Mouse (Mus musculus) CH12.LX (cell line): ENCODE measurements around the gene Nek1. TPM values are rescaled to one million over a fixed set of nuclear protein-coding genes. Genes with fewer than 3 reads are reported as not detected.

ENCODE experiments used
- DNase-seq: peaks from one replicate; pipeline ENCODE4 v3.0.0-alpha.2; 2013; ENCODE audit errors: extremely low read depth
- H3K27ac ChIP-seq: 2 replicates; pipeline ENCODE4 v1.5.1; 2012; ENCODE audit warnings: low read depth, mild to moderate bottlenecking, control low read depth, moderate library complexity; ENCODE audit not compliant: insufficient read depth
- H3K27me3 ChIP-seq: replicated peaks from 2 replicates; pipeline ENCODE3; 2012; ENCODE audit warnings: inconsistent platforms
- H3K36me3 ChIP-seq, 2 experiments: replicated peaks in 1 of 2; 2 replicates each; pipeline versions ENCODE3 to v1.6.1; 2012; ENCODE audit warnings: inconsistent platforms in 1 of 2, low read length in 1 of 2, mild to moderate bottlenecking in 1 of 2, mixed read lengths in 1 of 2, moderate library complexity in 1 of 2; ENCODE audit not compliant: control insufficient read depth in 1 of 2, insufficient read depth in 1 of 2
- H3K4me1 ChIP-seq, 2 experiments: 2 replicates each; pipeline ENCODE4 v1.6.1; 2012; ENCODE audit warnings: inconsistent platforms in 1 of 2, moderate library complexity in 1 of 2; ENCODE audit not compliant: insufficient read depth in 2 of 2, control insufficient read depth in 1 of 2
- H3K4me2 ChIP-seq: 2 replicates; pipeline ENCODE4 v1.6.1; 2012; ENCODE audit warnings: low read depth, mild to moderate bottlenecking, control low read depth; ENCODE audit not compliant: poor library complexity, insufficient read depth, severe bottlenecking
- H3K4me3 ChIP-seq, 3 experiments: fragments of 150-350 bp in 1 of 3; sonication (generic) in 1 of 3; replicated peaks in 1 of 3; 2 replicates each; pipeline versions ENCODE3 to v1.5.1; 2011 to 2012; ENCODE audit warnings: low read depth in 2 of 3, low read length in 2 of 3, mild to moderate bottlenecking in 2 of 3, moderate library complexity in 2 of 3, control low read depth in 1 of 3, improper control_type of control experiment in 1 of 3, inconsistent platforms in 1 of 3, mixed read lengths in 1 of 3; ENCODE audit not compliant: poor library complexity in 1 of 3
- H3K79me2 ChIP-seq: replicated peaks from 2 replicates; pipeline ENCODE4 v1.6.1; 2012; ENCODE audit warnings: mild to moderate bottlenecking, moderate library complexity; ENCODE audit not compliant: control insufficient read depth, poor library complexity, insufficient read depth, severe bottlenecking; ENCODE audit errors: extremely low read depth
- H3K9ac ChIP-seq: 2 replicates; pipeline ENCODE4 v1.6.1; 2012; ENCODE audit warnings: low read depth, mild to moderate bottlenecking, control low read depth, moderate library complexity; ENCODE audit not compliant: insufficient read depth
- H3K9me3 ChIP-seq: replicated peaks from 2 replicates; pipeline ENCODE3; 2012; ENCODE audit warnings: low read length, inconsistent platforms, mixed read lengths
- BHLHE40 ChIP-seq: IDR thresholded peaks from 2 replicates; pipeline ENCODE4 v1.6.1; 2011; ENCODE audit warnings: mild to moderate bottlenecking, low read depth, low read length, improper control_type of control experiment
- CHD1 ChIP-seq: IDR thresholded peaks from 2 replicates; pipeline ENCODE4 v1.6.1; 2012; ENCODE audit warnings: low read depth, low read length, improper control_type of control experiment, inconsistent platforms
- EP300 ChIP-seq: IDR thresholded peaks from 2 replicates; pipeline ENCODE4 v1.6.1; 2011; ENCODE audit warnings: low read length, improper control_type of control experiment
- HCFC1 ChIP-seq: IDR thresholded peaks from 2 replicates; pipeline ENCODE4 v1.6.1; 2012; ENCODE audit warnings: low read depth, mild to moderate bottlenecking, inconsistent platforms, low read length, improper control_type of control experiment
- JUN ChIP-seq: IDR thresholded peaks from 2 replicates; pipeline ENCODE4 v1.6.1; 2011; ENCODE audit warnings: low read depth, mild to moderate bottlenecking, low read length, improper control_type of control experiment, moderate library complexity; ENCODE audit not compliant: insufficient read depth
- MAFK ChIP-seq: IDR thresholded peaks from 2 replicates; pipeline ENCODE4 v1.6.1; 2011; ENCODE audit warnings: low read length, improper control_type of control experiment; ENCODE audit not compliant: insufficient replicate concordance
- MAX ChIP-seq: IDR thresholded peaks from 2 replicates; pipeline ENCODE4 v1.6.1; 2011; ENCODE audit warnings: low read length, improper control_type of control experiment
- MAZ ChIP-seq: IDR thresholded peaks from 2 replicates; pipeline ENCODE4 v1.6.1; 2012; ENCODE audit warnings: low read depth, mild to moderate bottlenecking, inconsistent platforms, low read length, improper control_type of control experiment, moderate library complexity
- MXI1 ChIP-seq: IDR thresholded peaks from 2 replicates; pipeline ENCODE4 v1.6.1; 2011; ENCODE audit warnings: mild to moderate bottlenecking, low read depth, low read length, improper control_type of control experiment
- MYC ChIP-seq: IDR thresholded peaks from 2 replicates; pipeline ENCODE4 v1.6.1; 2011; ENCODE audit warnings: low read depth, mild to moderate bottlenecking, improper control_type of control experiment, low read length
- NELFE ChIP-seq: IDR thresholded peaks from 2 replicates; pipeline ENCODE4 v1.6.1; 2011; ENCODE audit warnings: low read depth, low read length, improper control_type of control experiment
- NRF1 ChIP-seq: IDR thresholded peaks from 2 replicates; pipeline ENCODE4 v1.6.1; 2014; ENCODE audit warnings: low read depth, mild to moderate bottlenecking, inconsistent platforms, low read length, improper control_type of control experiment, moderate library complexity
- POLR2AphosphoS2 ChIP-seq: IDR thresholded peaks from 2 replicates; pipeline ENCODE4 v1.6.1; 2011; ENCODE audit warnings: low read depth, low read length, improper control_type of control experiment
- SMC3 ChIP-seq: IDR thresholded peaks from 2 replicates; pipeline ENCODE4 v1.6.1; 2011; ENCODE audit warnings: low read depth, low read length, improper control_type of control experiment
- TBP ChIP-seq: conservative IDR thresholded peaks from 2 replicates; pipeline ENCODE4 v1.6.1; 2011; ENCODE audit warnings: low read depth, low read length, improper control_type of control experiment
- UBTF ChIP-seq: IDR thresholded peaks from 2 replicates; pipeline ENCODE4 v1.6.1; 2012; ENCODE audit warnings: low read depth, mild to moderate bottlenecking, inconsistent platforms, low read length, improper control_type of control experiment, moderate library complexity
- ZKSCAN1 ChIP-seq: IDR thresholded peaks from 2 replicates; pipeline ENCODE4 v1.6.1; 2012; ENCODE audit warnings: low read depth, inconsistent platforms, low read length, improper control_type of control experiment, borderline replicate concordance
- ZNF384 ChIP-seq: IDR thresholded peaks from 2 replicates; pipeline ENCODE4 v1.6.1; 2012; ENCODE audit warnings: low read depth, low read length, improper control_type of control experiment, inconsistent platforms
- dilution Hi-C: fragments of 300-500 bp; cut with MboI; formaldehyde crosslinking; loops from 2 replicates; pipeline ENCODE4 v1.14.3; 2020; ENCODE audit warnings: low sequenced_read_pairs; ENCODE audit not compliant: extremely low pct_unique_long_range_greater_than_20kb, extremely low pct_ligation_motif_present
- in situ Hi-C: fragments of 300-500 bp; cut with MboI; formaldehyde crosslinking; loops from 3 replicates; pipeline ENCODE4 v1.14.3; 2019; ENCODE audit warnings: low sequenced_read_pairs, low pct_ligation_motif_present, low pct_unique_long_range_greater_than_20kb, mixed read lengths
- polyA plus RNA-seq: library from polyadenylated mRNA; unstranded; fragments of >175 nt; gene quantifications from 2 replicates; pipeline ENCODE4 v1.2.1, GENCODE M21; 2012; ENCODE audit warnings: low read depth; ENCODE audit not compliant: insufficient read length
- total RNA-seq, 2 experiments: library from RNA; depleted of rRNA; stranded (reverse); fragments of 300-350 nt in 1 of 2; fragments of >200 nt in 1 of 2; gene quantifications; 2 replicates each; pipeline ENCODE4 v1.2.3; 2012 to 2014

The Nek1 gene
- total and polyA plus RNA-seq, 3 experiments: 7.7 to 9.2 (median 9.1) TPM

DNA sequence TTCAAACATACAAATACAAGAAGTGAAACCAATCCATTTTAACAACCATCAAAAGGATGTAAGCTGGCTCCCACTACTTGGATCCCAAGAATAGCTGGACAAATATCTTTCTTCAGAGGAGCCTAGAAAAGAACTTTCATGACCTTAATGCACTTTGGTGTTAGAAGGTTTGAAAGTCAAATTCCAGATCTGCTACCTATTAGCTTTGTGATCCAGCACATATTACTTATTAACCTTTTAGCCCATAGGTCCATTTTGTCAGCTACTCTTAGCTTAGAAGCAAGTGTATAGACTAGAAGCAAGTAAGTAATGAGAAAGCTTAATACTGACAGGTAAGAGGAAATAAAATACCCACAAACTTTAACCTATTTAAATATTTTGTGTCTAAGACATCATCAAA lies 45.5 kb upstream of the Nek1 start:
- H3K36me3 ChIP-seq: peaks cover 0 to 3% of the 10 kb centered on the region in 2 experiments
- no peaks in the 10 kb centered on the region for H3K9me3 ChIP-seq
- H3K4me1 ChIP-seq: peaks cover 2 to 22% of the 10 kb centered on the region in 2 experiments
- H3K27me3 ChIP-seq: no peaks in the 10 kb centered on the region
- TF ChIP-seq CHD1 (no peak), UBTF (no peak)
- dilution Hi-C loops: no loop called here
- DNase-seq: no peak
- peaks cover 26% of the 10 kb centered on the region for H3K79me2 ChIP-seq
- in situ Hi-C loops: no loop called here
- no peak overlapping the region for H3K4me3 ChIP-seq
- no peak overlapping the region for H3K27ac ChIP-seq
- no peak overlapping the region for H3K4me2 ChIP-seq
- H3K9ac ChIP-seq: no peak overlapping the region

DNA sequence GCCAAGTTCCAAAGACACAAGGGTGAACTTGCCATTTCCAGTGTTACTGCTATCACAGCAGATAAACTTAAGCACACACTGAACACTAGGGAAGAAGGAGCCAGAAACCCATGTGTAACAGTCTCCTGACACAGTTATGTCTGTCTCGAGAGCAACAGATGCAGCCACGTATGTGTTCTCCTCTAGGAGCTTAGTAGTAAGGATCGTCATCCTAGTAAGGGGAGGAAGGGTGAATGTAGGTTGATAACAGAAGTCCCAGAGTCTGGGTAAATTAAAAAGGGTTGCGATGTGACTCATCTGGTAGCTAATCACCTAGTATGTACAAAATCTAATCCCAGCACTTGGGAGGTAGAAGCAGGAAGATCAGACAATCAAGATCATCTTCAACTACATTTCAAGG lies 43.1 kb upstream of the Nek1 start:
- Histone ChIP-seq H3K36me3 (peaks cover 0 to 3% of the 10 kb centered on the region in 2 experiments), H3K9ac (no peak overlapping the region), H3K27ac (no peak overlapping the region), H3K4me1 (peaks cover 2 to 26% of the 10 kb centered on the region in 2 experiments), H3K9me3 (no peaks in the 10 kb centered on the region), H3K4me3 (no peak overlapping the region), H3K4me2 (no peak overlapping the region), H3K27me3 (no peaks in the 10 kb centered on the region), H3K79me2 (peaks cover 28% of the 10 kb centered on the region)
- in situ Hi-C loops: no loop called here
- dilution Hi-C loops: no loop called here
- DNase-seq: no peak
- TF ChIP-seq SMC3 (no peak), MAZ (no peak), TBP (no peak), UBTF (no peak), BHLHE40 (no peak), ZKSCAN1 (no peak), MYC (no peak), JUN (no peak), MAFK (no peak), HCFC1 (no peak)

DNA sequence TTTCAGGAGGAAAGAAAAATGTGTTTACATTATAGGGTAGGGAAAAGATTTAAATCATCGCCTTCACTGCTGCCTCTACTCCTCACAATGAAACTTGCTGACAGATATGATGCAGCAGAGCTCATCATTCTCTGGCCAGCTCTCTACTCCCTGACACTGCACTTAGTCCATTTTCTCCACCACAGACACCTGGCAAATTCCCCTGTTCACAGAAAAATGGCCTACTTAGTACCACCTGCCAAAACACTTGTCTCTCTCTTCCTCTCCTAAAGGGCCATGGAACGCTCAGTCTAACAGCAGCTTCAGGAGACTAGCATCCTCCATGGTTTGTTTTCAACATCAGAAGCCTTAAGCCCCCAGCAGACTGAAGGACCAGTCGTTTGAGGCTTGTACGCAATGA lies 41.7 kb upstream of the Nek1 start:
- Histone ChIP-seq H3K9me3 (no peaks in the 10 kb centered on the region), H3K27ac (no peak overlapping the region), H3K4me2 (0 out of 2 replicates have a peak overlapping the region, but pooled peaks have one; percentile 7), H3K36me3 (peaks cover 0 to 3% of the 10 kb centered on the region in 2 experiments), H3K79me2 (peaks cover 33% of the 10 kb centered on the region), H3K4me1 (peaks cover 2 to 35% of the 10 kb centered on the region in 2 experiments), H3K9ac (no peak overlapping the region), H3K27me3 (no peaks in the 10 kb centered on the region)
- dilution Hi-C loops: no loop called here
- in situ Hi-C loops: no loop called here
- no peak for TF ChIP-seq MYC
- TF ChIP-seq ZKSCAN1: no peak
- no peak for TF ChIP-seq ZNF384
- no peak for TF ChIP-seq MAX
- no peak for TF ChIP-seq SMC3
- no peak for TF ChIP-seq NRF1
- no peak for TF ChIP-seq MXI1
- no peak for TF ChIP-seq EP300
- no peak for TF ChIP-seq POLR2AphosphoS2
- no peak for TF ChIP-seq NELFE
- no peak for TF ChIP-seq CHD1
- TF ChIP-seq, all 38 proteins: peak for 0
- no peak overlapping the region for H3K4me3 ChIP-seq
- DNase-seq: peak; percentile 27
